Mouse (Mus musculus) small intestine, adult 2 months (tissue): ENCODE results near the gene Mrpl52.

ENCODE experiments used
- CTCF ChIP-seq: fragments of 200-500 bp; IDR thresholded peaks from 2 replicates; pipeline ENCODE4 v1.5.1; 2012; ENCODE audit warnings: low read depth, mild to moderate bottlenecking, control low read depth, inconsistent platforms, low read length, moderate library complexity, mixed read lengths; ENCODE audit not compliant: insufficient replicate concordance, insufficient read length; ENCODE audit errors: extremely low read depth
- POLR2A ChIP-seq: fragments of 200-500 bp; IDR thresholded peaks from 2 replicates; pipeline ENCODE4 v1.6.1; 2012; ENCODE audit warnings: low read depth, mild to moderate bottlenecking, control low read depth, inconsistent platforms, low read length, moderate library complexity

DNA sequence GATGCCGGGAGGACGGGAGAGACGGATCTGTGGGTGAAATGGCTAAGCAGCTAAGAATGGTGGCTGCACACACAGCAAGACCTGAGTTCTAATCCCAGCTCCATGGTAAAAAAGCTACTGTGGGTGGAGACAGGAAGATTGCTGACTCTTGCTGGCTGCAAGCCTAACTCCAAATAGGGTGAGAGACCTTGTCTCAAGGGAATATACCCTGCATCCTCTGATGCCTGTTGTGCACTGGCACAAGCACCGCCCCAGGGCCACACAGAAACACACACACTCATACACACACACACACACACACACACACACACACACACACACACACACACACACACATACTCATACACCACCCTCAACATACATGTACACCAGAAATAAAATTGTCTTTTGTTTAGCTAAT lies 9.9 kb upstream of the Mrpl52 start:
- no peak for TF ChIP-seq CTCF
- TF ChIP-seq POLR2A = no peak
